Mouse (Mus musculus): ENCODE measurements around the gene Vti1b.

The Vti1b gene

DNA sequence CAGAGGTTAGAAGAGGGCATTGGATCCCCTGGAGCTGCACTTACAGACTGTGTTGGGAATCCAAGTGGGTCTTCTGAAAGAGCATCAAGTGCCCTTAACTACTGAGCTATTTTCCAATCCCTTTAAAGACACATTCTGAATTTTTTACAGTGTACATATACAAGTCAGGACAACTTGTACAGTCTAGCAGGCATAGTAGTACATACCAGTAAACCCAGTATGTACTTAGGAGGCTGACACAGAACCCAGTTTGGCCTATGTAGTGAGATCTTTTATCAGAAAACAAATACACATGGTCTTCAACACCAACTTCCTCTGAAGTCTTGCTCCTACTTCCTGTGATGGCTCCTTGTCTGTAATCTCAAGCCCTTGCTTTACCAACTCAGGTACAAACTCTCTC lies 33.5 kb downstream of the Vti1b start:
- no peak for DNase-seq (ENCODE audit: low spot score)

DNA sequence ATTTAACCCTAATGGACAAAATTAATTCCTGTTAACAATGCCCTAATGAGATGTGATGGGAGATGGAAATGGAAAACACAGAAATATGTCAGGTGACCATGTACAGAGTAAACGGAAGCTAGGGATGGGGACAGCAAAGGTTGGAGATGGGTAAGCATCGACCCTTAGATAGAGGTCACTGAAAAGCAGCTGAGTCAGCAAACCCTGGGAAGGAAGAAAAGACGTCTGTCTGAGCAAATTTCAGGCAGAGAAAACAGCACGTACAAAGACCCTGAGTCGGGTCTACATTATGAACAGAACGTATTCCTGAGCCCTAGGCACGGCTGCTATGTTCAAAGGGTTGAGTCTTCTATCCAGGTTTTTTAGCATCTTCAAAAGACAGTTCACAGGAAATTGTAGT lies 35.5 kb downstream of the Vti1b start:
- no peak for DNase-seq (ENCODE audit: low spot score)

DNA sequence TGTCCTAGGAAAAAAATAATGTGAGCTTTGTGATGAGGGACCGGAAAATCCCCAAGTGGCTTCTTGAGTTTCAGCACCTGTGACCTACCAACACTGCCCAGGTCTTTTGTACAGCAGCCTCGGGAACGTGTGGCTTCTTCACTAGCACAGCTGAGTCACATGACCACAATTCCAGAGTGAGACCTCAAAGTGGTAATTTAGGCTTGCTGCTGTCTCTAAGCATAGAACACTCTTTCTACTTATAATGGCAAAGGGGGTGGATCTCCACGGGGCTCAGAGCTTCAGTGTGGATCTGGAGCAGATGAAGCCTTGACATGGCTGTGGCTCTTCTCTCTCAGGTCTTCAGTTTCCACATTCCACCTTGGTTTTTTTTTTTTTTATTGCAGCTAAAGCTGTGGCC lies 37.4 kb downstream of the Vti1b start:
- no peak for DNase-seq (ENCODE audit: low spot score)

GRCm38 (mm10) chr12:79134676-79135075 lies 37.8 kb downstream of the Vti1b start:
- no peak for DNase-seq (ENCODE audit: low spot score)

GRCm38 (mm10) chr12:79131706-79132460 lies 40.6 kb downstream of the Vti1b start:
- DNase-seq (ENCODE audit: low spot score), result no peak

- no peak for DNase-seq (ENCODE audit: low spot score)
These were observed 41.2 kb downstream of the Vti1b start for GRCm38 (mm10) chr12:79131178-79131675.

- peak; percentile 17 for DNase-seq (ENCODE audit: low spot score)
These were observed 41.9 kb downstream of the Vti1b start, which contains the start of gene Arg2 for GRCm38 (mm10) chr12:79130299-79131177. Gene Arg2, plus strand, starts transcription at chr12:79130777.

GRCm38 (mm10) chr12:79122820-79123219 lies 49.6 kb downstream of the Vti1b start:
- peak; percentile 35 for DNase-seq (ENCODE audit: low spot score)

- DNase-seq (ENCODE audit: low spot score), result no peak
These were observed 53.5 kb downstream of the Vti1b start for GRCm38 (mm10) chr12:79118991-79119390.

All from layer of hippocampus, adult 9-10 months (tissue).